Mouse (Mus musculus) neural tube, embryonic 11.5 days (tissue): ENCODE data around the gene Arhgef10l. TPM values are rescaled to one million over a fixed set of nuclear protein-coding genes. Genes with fewer than 3 reads are reported as not detected.

Source experiments
- ATAC-seq: fragments of 200-750 bp; cut with Nextera tagmentation; 2 replicates; pipeline ENCODE4 v1.8.0; 2017; ENCODE audit warnings: moderate number of reproducible peaks, mild to moderate bottlenecking, moderate TSS enrichment, moderate library complexity; ENCODE audit not compliant: insufficient read depth, low FRiP score, low TSS enrichment
- DNase-seq: peaks from one replicate; pipeline ENCODE4 v3.0.0-alpha.2; 2015; ENCODE audit warnings: low spot score
- H3K27ac ChIP-seq: fragments of 300-500 bp; sonication (generic); 2 replicates; pipeline ENCODE4 v1.5.1; 2014; ENCODE audit warnings: low read depth, mild to moderate bottlenecking, low read length
- H3K27me3 ChIP-seq: fragments of 300-500 bp; sonication (generic); 2 replicates; pipeline ENCODE4 v1.6.1; 2014; ENCODE audit warnings: mild to moderate bottlenecking, low read length, mixed read lengths; ENCODE audit not compliant: control insufficient read depth, insufficient read depth
- H3K36me3 ChIP-seq: fragments of 300-500 bp; sonication (generic); 2 replicates; pipeline ENCODE4 v1.6.1; 2014; ENCODE audit warnings: mild to moderate bottlenecking, low read length, moderate library complexity, mixed read lengths; ENCODE audit not compliant: control insufficient read depth, insufficient read depth
- H3K4me1 ChIP-seq: fragments of 300-500 bp; sonication (generic); 2 replicates; pipeline ENCODE4 v1.6.1; 2014; ENCODE audit warnings: low read length, mixed read lengths; ENCODE audit not compliant: control insufficient read depth, insufficient read depth
- H3K4me2 ChIP-seq: fragments of 300-500 bp; sonication (generic); 2 replicates; pipeline ENCODE4 v1.6.1; 2014; ENCODE audit warnings: low read depth, mild to moderate bottlenecking, moderate library complexity
- H3K4me3 ChIP-seq: fragments of 300-500 bp; sonication (generic); 2 replicates; pipeline ENCODE4 v1.5.1; 2014; ENCODE audit warnings: low read depth, low read length
- H3K9ac ChIP-seq: fragments of 300-500 bp; sonication (generic); 2 replicates; pipeline ENCODE4 v1.6.1; 2014; ENCODE audit warnings: mild to moderate bottlenecking, low read length
- H3K9me3 ChIP-seq: fragments of 300-500 bp; sonication (generic); 2 replicates; pipeline ENCODE4 v1.6.1; 2016; ENCODE audit warnings: low read length; ENCODE audit not compliant: control insufficient read depth
- WGBS: fragments of 180-500 bp; shearing (Covaris S2); extraction: QIAGEN DNeasy Blood & Tissue Kit; methylation state at CpG from one replicate; pipeline ENCODE4 v1.1.7; 2014; 5-methylcytosine and 5-hydroxymethylcytosine counted together
- polyA plus RNA-seq: library from polyadenylated mRNA; unstranded; fragments of >200 nt; fragmentation: Nextera tagmentation; extraction: Ambion mirVana; gene quantifications from 2 replicates; pipeline ENCODE4 v1.2.1, GENCODE M21; 2014

Gene Arhgef10l
- polyA plus RNA-seq, 1 experiment from 2014 or later: 25.3 TPM

- no peaks in the 10 kb centered on the region for H3K27me3 ChIP-seq
- no peaks in the 10 kb centered on the region for H3K9me3 ChIP-seq
- WGBS: 56% methylated on average over 12 of the region's 12 CpGs
- H3K4me1 ChIP-seq: 0 out of 2 replicates have a peak, but pooled peaks cover 3% of the 10 kb centered on the region
- H3K4me2 ChIP-seq: no peak overlapping the region
- H3K4me3 ChIP-seq: no peak overlapping the region
- no peak overlapping the region; the same call in 1 of the 2 replicates for H3K9ac ChIP-seq
- DNase-seq (no peak), ATAC-seq (peak; percentile 53; the same call in 1 of the 2 replicates)
- no peaks in the 10 kb centered on the region for H3K36me3 ChIP-seq
- no peak overlapping the region for H3K27ac ChIP-seq
Measured at GRCm38 (mm10) chr4:140673527-140674264, 7.9 kb upstream of the Arhgef10l start.

GRCm38 (mm10) chr4:140667802-140668201 lies 2.0 kb upstream of the Arhgef10l start:
- Histone ChIP-seq H3K36me3 (no peaks in the 10 kb centered on the region), H3K9ac (no peak overlapping the region), H3K4me3 (no peak overlapping the region), H3K27me3 (no peaks in the 10 kb centered on the region), H3K27ac (no peak overlapping the region), H3K4me1 (peaks cover 3% of the 10 kb centered on the region; the same call in 1 of the 2 replicates), H3K9me3 (no peaks in the 10 kb centered on the region), H3K4me2 (no peak overlapping the region)
- no peak for DNase-seq
- WGBS: 88% methylated on average over 8 of the region's 8 CpGs
- ATAC-seq: no peak

DNA sequence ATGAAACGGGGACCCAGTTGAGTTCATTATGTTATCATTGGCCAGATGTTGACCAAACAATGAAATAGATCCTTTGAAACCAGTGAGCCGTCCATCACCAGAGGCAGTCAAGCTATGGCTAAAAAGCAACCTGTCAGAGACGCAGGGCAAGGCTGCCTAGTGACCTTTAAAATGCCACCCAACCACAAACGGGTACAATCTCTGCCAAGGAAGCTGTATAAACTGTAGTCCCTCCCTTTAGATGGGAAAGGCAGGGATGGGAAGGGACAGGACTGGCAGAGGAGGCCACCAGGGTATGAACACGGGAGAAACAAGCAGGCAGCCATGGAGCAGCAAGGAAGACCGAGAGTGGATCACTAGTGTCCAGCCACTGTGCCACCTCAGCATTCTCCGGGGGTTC lies 759 bp downstream of the Arhgef10l start:
- H3K4me3 ChIP-seq: no peak overlapping the region
- peaks cover 7% of the 10 kb centered on the region for H3K4me1 ChIP-seq
- DNase-seq: no peak
- no peaks in the 10 kb centered on the region for H3K9me3 ChIP-seq
- WGBS: 73% methylated on average over 7 of the region's 7 CpGs
- H3K36me3 ChIP-seq: no peaks in the 10 kb centered on the region
- no peak overlapping the region for H3K4me2 ChIP-seq
- H3K27ac ChIP-seq: no peak overlapping the region
- ATAC-seq: no peak
- no peak overlapping the region for H3K9ac ChIP-seq
- H3K27me3 ChIP-seq: no peaks in the 10 kb centered on the region

DNA sequence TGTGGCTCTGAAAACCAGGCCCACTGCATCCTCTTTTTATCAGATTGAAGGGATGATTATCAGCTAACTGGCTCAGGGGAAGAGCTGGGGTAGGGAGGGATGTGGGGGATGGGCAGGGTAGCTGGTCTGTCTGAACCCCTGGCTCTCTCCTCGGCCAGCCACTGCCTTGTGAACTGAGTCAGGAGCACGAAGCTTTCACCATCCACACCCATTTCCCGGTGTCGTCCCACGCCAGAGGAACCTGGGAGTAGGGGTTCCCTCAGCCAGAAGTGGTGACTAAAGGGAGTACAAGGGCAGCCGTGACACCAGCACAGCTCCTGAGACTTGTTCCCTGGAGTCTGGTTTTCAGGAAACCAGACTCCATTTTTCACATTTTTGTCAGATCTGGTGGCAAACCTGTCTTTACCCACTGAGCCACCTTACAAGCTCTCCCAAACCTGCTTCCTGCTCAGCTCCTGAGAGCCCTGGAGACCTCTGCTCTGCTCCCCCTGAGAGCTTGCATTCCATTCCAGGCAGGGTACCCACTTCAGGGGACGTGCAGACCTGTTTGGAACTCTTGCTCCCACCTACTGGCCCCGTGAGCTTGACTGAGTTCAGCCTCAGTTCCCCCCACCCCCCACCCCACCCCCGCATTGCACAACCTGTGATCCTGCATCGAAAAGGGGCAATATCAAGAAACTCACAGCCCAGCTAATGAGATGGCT lies 2.8 kb downstream of the Arhgef10l start:
- no peaks in the 10 kb centered on the region for H3K36me3 ChIP-seq
- 41% methylated on average over 10 of the region's 10 CpGs for WGBS
- no peaks in the 10 kb centered on the region for H3K27me3 ChIP-seq
- no peaks in the 10 kb centered on the region for H3K9me3 ChIP-seq
- H3K4me3 ChIP-seq: no peak overlapping the region
- no peak overlapping the region for H3K9ac ChIP-seq
- peaks cover 15% of the 10 kb centered on the region for H3K4me1 ChIP-seq
- ATAC-seq: no peak
- no peak overlapping the region for H3K27ac ChIP-seq
- DNase-seq: no peak
- no peak overlapping the region for H3K4me2 ChIP-seq

DNA sequence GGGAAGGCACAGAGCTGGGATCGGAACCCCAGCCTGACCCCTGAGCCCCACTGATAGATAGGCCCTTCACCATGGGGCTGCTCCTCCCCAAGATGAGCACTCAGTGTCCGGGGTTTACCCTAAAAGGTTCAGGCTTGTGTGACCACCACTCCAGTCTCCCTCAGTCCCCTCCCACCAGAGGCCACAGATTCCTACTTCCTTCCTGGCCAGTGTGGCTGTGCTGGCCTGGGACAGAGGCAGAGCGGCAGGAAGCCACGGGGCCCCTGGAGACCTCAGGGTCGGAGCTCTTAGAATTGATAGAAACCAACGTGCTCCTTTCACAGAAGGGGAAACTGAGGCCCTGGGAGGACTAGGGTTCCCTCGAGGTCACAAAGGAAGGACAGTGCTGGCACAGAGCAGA lies 3.4 kb downstream of the Arhgef10l start:
- 48% methylated on average over 7 of the region's 7 CpGs for WGBS
- peaks cover 21% of the 10 kb centered on the region for H3K4me1 ChIP-seq
- H3K9me3 ChIP-seq: no peaks in the 10 kb centered on the region
- H3K4me3 ChIP-seq: no peak overlapping the region
- H3K9ac ChIP-seq: no peak overlapping the region
- ATAC-seq (no peak), DNase-seq (no peak)
- H3K27ac ChIP-seq: no peak overlapping the region
- no peaks in the 10 kb centered on the region for H3K36me3 ChIP-seq
- no peaks in the 10 kb centered on the region for H3K27me3 ChIP-seq
- no peak overlapping the region for H3K4me2 ChIP-seq

- H3K4me3 ChIP-seq: no peak overlapping the region
- no peaks in the 10 kb centered on the region for H3K36me3 ChIP-seq
- no peaks in the 10 kb centered on the region for H3K27me3 ChIP-seq
- peaks cover 25% of the 10 kb centered on the region for H3K4me1 ChIP-seq
- no peak overlapping the region for H3K9ac ChIP-seq
- DNase-seq (no peak), ATAC-seq (no peak)
- H3K27ac ChIP-seq: no peak overlapping the region
- no peaks in the 10 kb centered on the region for H3K9me3 ChIP-seq
- 76% methylated on average over 18 of the region's 18 CpGs for WGBS
- no peak overlapping the region for H3K4me2 ChIP-seq
Measured at GRCm38 (mm10) chr4:140661406-140662022, 4.3 kb downstream of the Arhgef10l start.

- H3K9me3 ChIP-seq: no peaks in the 10 kb centered on the region
- peak overlapping the region; percentile 35 for H3K4me2 ChIP-seq
- peak overlapping the region; percentile 54 for H3K9ac ChIP-seq
- DNase-seq (peak; percentile 78), ATAC-seq (peak; percentile 92)
- peak overlapping the region; percentile 95 for H3K27ac ChIP-seq
- WGBS: 3% methylated on average over 24 of the region's 24 CpGs
- peaks cover 23% of the 10 kb centered on the region for H3K4me1 ChIP-seq
- no peaks in the 10 kb centered on the region for H3K36me3 ChIP-seq
- no peaks in the 10 kb centered on the region for H3K27me3 ChIP-seq
- H3K4me3 ChIP-seq: no peak overlapping the region
Measured at GRCm38 (mm10) chr4:140657681-140658575, 7.9 kb downstream of the Arhgef10l start.

- H3K4me1 ChIP-seq: peaks cover 18% of the 10 kb centered on the region
- no peaks in the 10 kb centered on the region for H3K9me3 ChIP-seq
- no peak for DNase-seq
- no peak overlapping the region for H3K4me2 ChIP-seq
- no peak overlapping the region for H3K27ac ChIP-seq
- WGBS: 76% methylated on average over 8 of the region's 8 CpGs
- no peaks in the 10 kb centered on the region for H3K27me3 ChIP-seq
- no peak overlapping the region for H3K4me3 ChIP-seq
- no peak for ATAC-seq
- H3K9ac ChIP-seq: no peak overlapping the region
- H3K36me3 ChIP-seq: no peaks in the 10 kb centered on the region
Measured at GRCm38 (mm10) chr4:140656529-140656928, 9.3 kb downstream of the Arhgef10l start.
